Mouse (Mus musculus) left cerebral cortex, adult 9 months (tissue): ENCODE results near the gene Mtfmt.

Experiments used
- DNase-seq, 2 experiments: peaks; one replicate each; pipeline ENCODE4 v3.0.0; 2022; ENCODE audit warnings: low spot score in 2 of 2

The Mtfmt gene

GRCm38 (mm10) chr9:65427511-65427910 is 8.1 kb upstream of the Mtfmt start:
- DNase-seq, result no peak

- DNase-seq, result no peak
These were observed 7.6 kb upstream of the Mtfmt start for GRCm38 (mm10) chr9:65428003-65428402.

GRCm38 (mm10) chr9:65430401-65430800 is 5.2 kb upstream of the Mtfmt start:
- no peak for DNase-seq

- DNase-seq, result no peak
These were observed 4.7 kb upstream of the Mtfmt start for GRCm38 (mm10) chr9:65430921-65431320.

DNA sequence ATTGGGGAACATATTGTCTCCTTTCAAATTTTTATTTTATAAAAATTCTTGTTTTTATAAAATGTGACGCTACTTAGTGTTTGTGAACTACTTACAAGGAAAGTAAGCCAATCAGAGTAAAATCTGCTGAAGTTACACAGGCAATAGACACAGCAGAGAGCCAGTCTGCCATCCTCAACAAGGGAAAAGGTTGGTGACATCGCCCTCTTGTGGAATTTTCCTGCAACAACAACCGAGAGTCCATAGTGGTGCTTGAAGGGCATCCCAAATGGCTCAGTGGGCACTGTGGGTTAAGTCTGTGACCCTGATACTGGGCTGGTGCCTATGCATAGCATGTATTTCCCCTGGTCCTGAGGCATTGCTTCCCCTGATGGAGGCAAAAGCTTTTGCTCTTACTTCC is 3.3 kb upstream of the Mtfmt start:
- DNase-seq, result peak; percentile 33 to 93

DNA sequence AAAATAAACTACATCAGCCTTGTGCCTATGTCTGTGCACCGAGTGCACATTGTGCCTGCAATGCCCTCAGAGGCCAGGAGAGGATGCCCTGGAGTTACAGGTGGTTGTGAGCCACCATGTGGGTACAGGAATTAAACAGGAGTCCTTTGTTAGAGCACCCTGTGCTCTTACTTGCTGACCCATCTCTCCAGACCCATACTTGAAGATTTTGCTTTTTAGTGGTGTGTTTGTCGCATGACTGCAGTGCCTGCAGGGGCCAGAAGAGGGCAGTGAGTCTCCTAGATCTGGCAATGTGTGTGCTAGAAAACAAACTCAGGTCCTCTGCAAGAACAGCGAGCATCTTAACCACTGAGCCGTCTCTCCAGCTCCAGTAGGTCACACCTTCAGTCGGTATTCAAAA is 1.4 kb upstream of the Mtfmt start:
- peak in 1 of 2 experiments; percentile 27 for DNase-seq

DNA sequence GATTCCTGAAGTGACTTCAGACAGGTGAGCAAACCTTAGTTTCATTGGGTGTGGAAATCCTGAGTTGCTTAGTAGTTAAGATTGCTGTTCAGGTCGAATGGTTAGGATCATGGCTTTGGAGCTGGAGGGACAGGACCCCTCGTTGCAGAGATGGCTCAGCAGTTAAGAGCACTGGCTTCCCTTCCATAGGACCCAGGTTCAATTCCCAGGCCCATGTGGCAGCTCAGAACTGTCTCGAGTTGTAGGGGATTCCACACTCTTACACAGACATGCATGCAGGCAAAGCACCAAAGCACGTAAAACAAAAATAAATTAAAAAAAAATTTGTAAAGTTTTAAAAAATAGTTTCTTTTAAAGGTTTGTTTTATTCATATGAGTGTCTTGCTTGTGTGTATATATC is 371 bp upstream of the Mtfmt start:
- DNase-seq, result no peak

DNA sequence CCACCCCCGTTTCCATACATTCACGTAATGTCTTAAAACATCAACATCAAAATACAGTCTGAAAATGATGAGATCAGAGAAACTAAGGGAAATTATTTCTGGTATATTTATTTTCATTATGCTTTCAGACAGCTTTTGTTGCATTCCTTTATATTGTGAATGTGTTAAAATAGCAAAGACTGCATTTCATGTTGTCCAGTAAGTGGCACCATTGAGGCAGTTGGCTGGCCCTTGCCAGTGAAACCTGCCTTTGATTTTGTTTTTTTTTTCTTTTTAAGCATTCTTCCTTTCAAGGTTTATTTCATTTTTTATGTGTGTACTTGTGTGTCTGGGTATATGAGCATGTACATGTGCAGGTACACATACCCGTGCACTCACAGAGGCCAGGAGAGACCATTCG is 9.1 kb downstream of the Mtfmt start:
- no peak for DNase-seq

DNA sequence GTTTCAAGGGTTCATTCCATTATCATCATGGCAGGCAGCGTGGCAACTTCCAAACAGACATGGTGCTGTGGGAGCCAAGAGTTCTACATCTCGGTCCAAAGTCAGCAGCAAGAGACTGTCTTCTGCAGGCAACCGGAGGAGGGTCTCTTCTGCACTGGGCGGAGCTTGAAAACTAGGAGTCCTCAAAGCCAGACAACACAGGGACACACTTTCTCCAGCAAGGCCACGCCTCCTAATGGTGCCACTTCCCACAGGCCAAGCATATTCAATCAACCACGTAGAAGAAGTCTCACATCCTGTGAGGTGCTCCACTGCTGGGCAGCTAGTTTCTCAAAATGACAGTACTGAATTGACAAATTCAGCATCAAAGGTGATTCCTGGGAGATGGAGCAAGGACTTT is 12.4 kb downstream of the Mtfmt start:
- DNase-seq, result no peak

- DNase-seq, result no peak
These were observed 23.4 kb downstream of the Mtfmt start for GRCm38 (mm10) chr9:65458975-65459374.

DNA sequence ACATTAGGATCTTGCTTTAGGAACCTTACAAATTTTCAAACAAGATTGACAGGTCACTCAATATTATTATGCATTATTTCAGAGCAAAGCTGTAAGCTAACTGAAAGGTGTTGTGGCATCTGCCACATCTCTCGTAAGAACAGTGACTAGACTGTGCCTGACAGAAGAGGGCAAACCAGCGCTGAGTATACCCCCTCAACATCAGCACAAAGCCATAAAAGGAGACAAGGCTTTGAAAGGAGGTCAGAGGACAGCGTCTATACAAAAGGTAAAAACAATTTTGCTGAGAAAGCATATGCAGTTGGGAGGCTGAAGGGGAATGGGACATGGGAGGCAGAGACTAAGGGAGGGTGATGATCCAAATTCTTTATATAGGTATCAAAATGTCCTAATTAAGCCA is 24.6 kb downstream of the Mtfmt start:
- DNase-seq, result no peak

- peak; percentile 82 to 96 for DNase-seq
These were observed 25.3 kb downstream of the Mtfmt start, which contains the start of gene Spg21 for GRCm38 (mm10) chr9:65460732-65461442. Gene Spg21 (plus strand): TSS chr9:65460947.

DNA sequence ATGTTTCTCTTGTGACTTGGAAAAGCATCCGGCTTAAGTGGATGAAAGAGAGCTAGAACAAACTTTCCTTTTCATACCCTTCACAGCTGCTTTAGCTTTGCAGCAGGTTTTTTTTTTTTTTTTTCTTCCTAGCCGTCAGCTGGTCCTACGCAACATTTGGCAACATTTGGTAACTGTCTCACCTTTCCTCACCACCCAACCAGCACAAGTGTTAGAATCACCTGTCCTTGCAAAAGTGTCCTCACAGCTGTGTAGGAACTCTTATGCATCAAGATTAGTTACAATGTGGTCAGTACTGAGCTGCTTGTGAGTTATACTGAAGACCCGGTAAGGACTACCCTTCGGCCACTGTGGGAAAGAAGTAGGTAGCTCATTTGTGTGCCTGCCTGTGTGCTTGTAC is 27.0 kb downstream of the Mtfmt start:
- no peak for DNase-seq

GRCm38 (mm10) chr9:65464161-65464560 is 28.6 kb downstream of the Mtfmt start:
- no peak for DNase-seq

DNA sequence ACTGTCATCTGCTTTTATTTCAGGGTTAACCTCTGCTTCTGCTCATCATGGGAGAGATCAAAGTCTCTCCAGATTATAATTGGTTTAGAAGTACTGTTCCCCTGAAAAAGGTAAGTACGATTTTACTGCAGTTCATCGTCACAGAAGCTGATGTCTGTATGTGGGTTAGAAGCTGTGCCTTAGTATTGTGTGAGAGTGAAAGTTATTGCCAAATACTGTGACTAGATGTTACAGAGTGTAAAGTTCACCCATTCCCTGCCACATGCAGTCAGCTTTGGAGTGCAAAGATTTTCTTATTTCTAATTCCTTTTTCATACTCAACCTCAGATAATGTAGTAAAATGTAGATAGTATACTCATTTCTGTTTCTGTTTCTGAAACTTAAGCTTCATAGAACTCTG is 29.7 kb downstream of the Mtfmt start:
- DNase-seq, result no peak

GRCm38 (mm10) chr9:65467686-65468085 is 32.1 kb downstream of the Mtfmt start:
- DNase-seq, result no peak

GRCm38 (mm10) chr9:65472769-65473168 is 37.2 kb downstream of the Mtfmt start:
- DNase-seq, result no peak

DNA sequence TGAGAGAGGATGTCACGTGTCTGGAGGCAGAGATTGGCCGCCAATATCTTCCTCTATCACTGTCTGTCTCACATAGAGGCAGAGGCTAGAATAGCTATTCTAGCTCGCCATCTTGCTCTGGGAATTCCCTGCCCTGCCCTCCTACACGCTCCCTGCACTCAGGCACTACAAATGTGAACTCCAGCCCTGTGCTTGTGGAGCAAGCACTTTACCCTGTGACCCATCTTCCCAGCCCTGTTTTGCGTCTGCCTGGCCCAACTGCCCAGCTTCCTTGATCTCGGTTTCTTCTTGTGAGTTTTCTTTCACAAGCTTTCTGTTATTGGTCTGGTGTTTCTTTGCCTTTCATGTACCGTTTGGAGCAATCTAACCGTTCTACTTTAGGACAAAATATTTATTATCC is 43.6 kb downstream of the Mtfmt start:
- no peak for DNase-seq

DNA sequence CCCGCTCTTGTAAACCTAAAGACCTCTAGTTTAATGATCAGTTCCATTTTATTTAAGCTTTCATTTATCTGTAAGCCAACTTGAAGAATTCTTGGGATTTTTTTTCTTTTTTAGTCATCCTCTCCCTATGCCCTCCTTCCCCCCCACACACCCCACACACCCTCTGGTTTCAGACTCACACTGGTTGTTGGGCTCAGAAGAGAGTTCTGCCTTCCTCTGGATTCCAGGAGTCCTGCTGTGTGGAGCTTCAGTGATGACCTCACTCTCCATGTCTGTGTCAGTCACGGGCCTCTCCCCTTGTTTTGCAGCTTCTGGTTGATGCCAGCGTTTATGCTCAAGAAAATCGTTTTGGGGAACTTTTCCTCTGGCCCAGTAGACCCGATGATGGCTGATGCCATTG is 44.5 kb downstream of the Mtfmt start:
- no peak for DNase-seq

GRCm38 (mm10) chr9:65491476-65491875 is 55.9 kb downstream of the Mtfmt start:
- DNase-seq, result no peak

- no peak for DNase-seq
These were observed 56.8 kb downstream of the Mtfmt start for GRCm38 (mm10) chr9:65492351-65492750.

- no peak for DNase-seq
These were observed 57.3 kb downstream of the Mtfmt start for GRCm38 (mm10) chr9:65492851-65493250.

- DNase-seq, result no peak
These were observed 66.6 kb downstream of the Mtfmt start for GRCm38 (mm10) chr9:65502146-65502545.
